Mouse (Mus musculus): ENCODE measurements around the gene Gtpbp4. TPM values are rescaled to one million over a fixed set of nuclear protein-coding genes. Genes with fewer than 3 reads are reported as not detected.
"Not testable (repeated sequence)": the region's sequence is repeated elsewhere in the genome, so short reads cannot be mapped to it uniquely, and the experiment has no call there.

Gene Gtpbp4
- polyA plus RNA-seq, 1 experiment from 2014 or later: 62.2 TPM

DNA sequence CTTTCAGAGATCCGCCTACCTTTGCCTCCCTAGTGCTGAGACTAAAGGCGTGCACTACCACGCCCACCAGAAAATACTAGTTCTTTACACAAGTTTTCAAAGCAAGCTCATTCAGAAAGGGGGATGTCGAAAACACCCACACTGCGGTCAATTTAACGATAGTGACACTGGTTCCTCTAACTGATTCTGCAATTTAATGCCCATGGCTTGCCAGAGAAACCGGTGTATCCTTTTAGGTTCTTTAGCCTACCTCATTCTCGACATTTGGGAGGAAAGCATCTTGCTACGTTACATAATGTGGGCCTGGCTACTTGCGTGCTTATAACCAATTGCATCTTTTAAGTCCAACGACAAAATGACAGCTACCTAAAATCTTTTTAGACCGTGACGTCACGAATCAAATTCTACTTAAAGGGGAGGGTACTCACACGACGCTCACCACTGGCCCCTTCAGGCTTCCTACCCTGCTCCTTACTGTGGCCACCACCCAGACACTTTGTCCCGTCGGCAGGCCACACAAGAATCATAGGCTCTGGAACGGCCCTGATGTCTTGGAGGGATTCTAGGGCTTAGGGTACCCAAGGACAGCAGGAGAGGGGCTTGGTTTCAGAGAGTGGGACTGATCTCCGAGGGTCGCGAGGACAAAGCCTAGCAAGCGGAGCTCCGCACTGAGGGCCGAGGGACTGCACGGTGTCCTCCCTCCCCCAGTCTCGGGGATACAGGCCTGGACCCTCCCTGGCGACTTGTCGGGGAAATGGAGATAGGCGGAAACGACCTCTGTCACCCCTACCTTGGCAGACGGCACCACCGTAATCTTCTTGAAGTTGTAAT lies 509 bp downstream of the Gtpbp4 start:
- Histone ChIP-seq H3K27me3 (ENCODE audit: control insufficient read depth, insufficient read depth, low read length) (no peaks in the 10 kb centered on the region), H3K27ac (ENCODE audit: low read length) (peak overlapping the region; percentile 36), H3K4me3 (replicated peaks; ENCODE audit: low read length) (peak overlapping the region; percentile 76), H3K9me3 (replicated peaks; ENCODE audit: control insufficient read depth, low read length) (no peaks in the 10 kb centered on the region), H3K36me3 (ENCODE audit: control insufficient read depth, insufficient read depth, low read length) (peaks cover 3% of the 10 kb centered on the region; the same call in 1 of the 2 replicates), H3K4me1 (ENCODE audit: control insufficient read depth, insufficient read depth, low read length) (peaks cover 4% of the 10 kb centered on the region; the same call in 1 of the 2 replicates), H3K4me2 (ENCODE audit: low read depth, low read length) (peak overlapping the region; percentile 73), H3K9ac (ENCODE audit: low read length) (peak overlapping the region; percentile 81)
- ATAC-seq (ENCODE audit: insufficient read depth, low FRiP score): peak; percentile 60; the same call in 1 of the 2 replicates
- 2% methylated on average over 33 of the region's 33 CpGs for WGBS

DNA sequence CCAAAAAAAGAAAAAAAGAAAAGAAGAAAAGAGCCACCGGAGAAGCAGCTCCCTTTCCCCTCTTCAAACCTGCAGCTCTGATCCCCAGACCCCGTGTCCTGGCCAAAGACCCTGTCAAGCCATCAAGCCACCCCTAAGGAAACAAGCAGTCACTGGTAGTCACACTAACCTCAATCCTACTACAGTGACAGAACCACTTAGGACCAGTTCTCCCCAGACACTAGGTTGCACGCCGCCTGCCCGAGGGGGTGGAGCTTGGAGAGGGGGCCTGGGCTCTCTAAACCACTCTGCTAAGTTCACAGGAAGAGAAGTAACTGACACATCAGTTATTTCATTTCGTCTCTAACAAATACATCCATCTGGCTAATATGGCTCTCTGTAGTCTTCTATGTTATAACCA lies 3.7 kb downstream of the Gtpbp4 start:
- H3K4me2 ChIP-seq (ENCODE audit: low read depth, low read length): no peak overlapping the region
- H3K9me3 ChIP-seq (replicated peaks; ENCODE audit: control insufficient read depth, low read length): no peaks in the 10 kb centered on the region
- H3K27me3 ChIP-seq (ENCODE audit: control insufficient read depth, insufficient read depth, low read length): no peaks in the 10 kb centered on the region
- H3K4me3 ChIP-seq (replicated peaks; ENCODE audit: low read length): no peak overlapping the region
- ATAC-seq (ENCODE audit: insufficient read depth, low FRiP score): no peak
- H3K36me3 ChIP-seq (ENCODE audit: control insufficient read depth, insufficient read depth, low read length): peaks cover 7% of the 10 kb centered on the region; the same call in 1 of the 2 replicates
- 87% methylated on average over 6 of the region's 6 CpGs for WGBS
- no peak overlapping the region for H3K27ac ChIP-seq (ENCODE audit: low read length)
- no peak overlapping the region for H3K9ac ChIP-seq (ENCODE audit: low read length)
- peaks cover 4% of the 10 kb centered on the region; the same call in 1 of the 2 replicates for H3K4me1 ChIP-seq (ENCODE audit: control insufficient read depth, insufficient read depth, low read length)

DNA sequence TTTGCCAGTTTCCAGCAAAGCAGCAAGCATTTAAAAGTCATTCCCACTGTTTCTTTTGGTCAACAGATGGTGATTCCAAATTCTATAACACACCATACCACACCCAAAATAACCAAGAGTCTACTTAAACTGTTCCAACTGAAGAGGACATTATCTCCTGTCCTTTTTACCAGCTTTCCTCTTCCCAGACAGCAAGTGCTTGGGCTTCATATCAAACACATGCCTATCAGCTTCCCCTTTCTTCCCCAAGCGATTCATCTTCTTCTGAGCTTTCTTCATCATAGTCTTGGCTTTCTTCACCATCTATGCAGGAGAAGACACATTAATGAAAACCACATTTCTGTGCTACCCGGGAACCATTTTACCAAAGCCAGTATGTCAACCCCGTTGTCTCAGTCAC lies 22.9 kb downstream of the Gtpbp4 start:
- 93% methylated on average over 3 of the region's 3 CpGs for WGBS
- Histone ChIP-seq H3K27ac (ENCODE audit: low read length) (no peak overlapping the region), H3K9me3 (replicated peaks; ENCODE audit: control insufficient read depth, low read length) (no peaks in the 10 kb centered on the region), H3K27me3 (ENCODE audit: control insufficient read depth, insufficient read depth, low read length) (no peaks in the 10 kb centered on the region), H3K4me1 (ENCODE audit: control insufficient read depth, insufficient read depth, low read length) (no peaks in the 10 kb centered on the region), H3K4me2 (ENCODE audit: low read depth, low read length) (no peak overlapping the region), H3K36me3 (ENCODE audit: control insufficient read depth, insufficient read depth, low read length) (peaks cover 32% of the 10 kb centered on the region), H3K9ac (ENCODE audit: low read length) (no peak overlapping the region), H3K4me3 (replicated peaks; ENCODE audit: low read length) (no peak overlapping the region)
- no peak for ATAC-seq (ENCODE audit: insufficient read depth, low FRiP score)

DNA sequence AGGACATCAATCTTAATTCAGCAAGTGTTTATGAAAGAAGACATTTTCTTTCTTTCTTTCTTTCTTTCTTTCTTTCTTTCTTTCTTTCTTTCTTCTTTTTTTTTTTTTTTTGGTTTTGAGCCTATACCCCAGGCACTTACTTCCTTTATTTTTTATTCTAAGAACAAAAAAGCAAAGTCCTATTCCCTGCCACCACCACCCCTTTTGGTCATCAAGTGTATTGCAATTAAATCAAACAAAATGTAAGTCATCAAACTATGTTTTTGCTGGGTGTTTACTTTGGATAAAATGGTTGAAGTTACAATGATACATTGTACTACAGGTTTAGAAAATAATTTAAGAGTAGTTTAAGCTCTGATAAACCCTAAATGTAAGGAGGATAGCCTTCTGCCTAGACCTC lies 23.5 kb downstream of the Gtpbp4 start:
- no peaks in the 10 kb centered on the region for H3K27me3 ChIP-seq (ENCODE audit: control insufficient read depth, insufficient read depth, low read length)
- H3K27ac ChIP-seq (ENCODE audit: low read length): no peak overlapping the region
- no peak overlapping the region for H3K4me3 ChIP-seq (replicated peaks; ENCODE audit: low read length)
- ATAC-seq (ENCODE audit: insufficient read depth, low FRiP score): no peak
- no peaks in the 10 kb centered on the region for H3K9me3 ChIP-seq (replicated peaks; ENCODE audit: control insufficient read depth, low read length)
- no peak overlapping the region for H3K4me2 ChIP-seq (ENCODE audit: low read depth, low read length)
- H3K36me3 ChIP-seq (ENCODE audit: control insufficient read depth, insufficient read depth, low read length): peaks cover 32% of the 10 kb centered on the region
- no peak overlapping the region for H3K9ac ChIP-seq (ENCODE audit: low read length)
- H3K4me1 ChIP-seq (ENCODE audit: control insufficient read depth, insufficient read depth, low read length): no peaks in the 10 kb centered on the region

- Histone ChIP-seq H3K27me3 (ENCODE audit: control insufficient read depth, insufficient read depth, low read length) (no peaks in the 10 kb centered on the region), H3K4me3 (replicated peaks; ENCODE audit: low read length) (no peak overlapping the region), H3K36me3 (ENCODE audit: control insufficient read depth, insufficient read depth, low read length) (peaks cover 6% of the 10 kb centered on the region; the same call in 1 of the 2 replicates), H3K9me3 (replicated peaks; ENCODE audit: control insufficient read depth, low read length) (no peaks in the 10 kb centered on the region), H3K4me2 (ENCODE audit: low read depth, low read length) (no peak overlapping the region), H3K4me1 (ENCODE audit: control insufficient read depth, insufficient read depth, low read length) (no peaks in the 10 kb centered on the region), H3K9ac (ENCODE audit: low read length) (no peak overlapping the region), H3K27ac (ENCODE audit: low read length) (no peak overlapping the region)
- WGBS: 91% methylated on average over 8 of the region's 8 CpGs
- ATAC-seq (ENCODE audit: insufficient read depth, low FRiP score): no peak
Measured at GRCm38 (mm10) chr13:8967742-8968141, 28.1 kb downstream of the Gtpbp4 start.

DNA sequence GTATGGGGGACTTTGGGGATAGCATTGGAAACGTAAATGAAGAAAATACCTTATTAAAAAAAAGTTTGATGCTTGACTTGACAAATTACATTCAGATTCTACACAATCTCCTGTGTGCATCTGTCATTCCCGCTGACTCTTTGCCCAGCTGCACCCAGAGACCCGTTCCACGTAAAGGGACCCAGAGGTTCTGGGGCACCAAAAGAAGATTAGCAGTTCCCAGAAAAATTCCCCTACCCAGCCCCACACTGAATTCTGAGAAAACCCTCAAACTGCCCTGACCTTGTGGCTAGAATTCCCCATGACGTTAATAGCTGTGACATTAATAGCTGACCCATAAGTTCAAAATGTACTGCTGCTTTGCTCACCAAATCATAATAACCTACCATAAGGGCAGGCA lies 30.7 kb downstream of the Gtpbp4 start:
- WGBS: 89% methylated on average over 5 of the region's 5 CpGs
- Histone ChIP-seq H3K4me1 (ENCODE audit: control insufficient read depth, insufficient read depth, low read length) (no peaks in the 10 kb centered on the region), H3K9ac (ENCODE audit: low read length) (no peak overlapping the region), H3K27me3 (ENCODE audit: control insufficient read depth, insufficient read depth, low read length) (no peaks in the 10 kb centered on the region), H3K36me3 (ENCODE audit: control insufficient read depth, insufficient read depth, low read length) (no peaks in the 10 kb centered on the region), H3K4me3 (replicated peaks; ENCODE audit: low read length) (no peak overlapping the region), H3K4me2 (ENCODE audit: low read depth, low read length) (no peak overlapping the region), H3K9me3 (replicated peaks; ENCODE audit: control insufficient read depth, low read length) (no peaks in the 10 kb centered on the region), H3K27ac (ENCODE audit: low read length) (no peak overlapping the region)
- ATAC-seq (ENCODE audit: insufficient read depth, low FRiP score): no peak

DNA sequence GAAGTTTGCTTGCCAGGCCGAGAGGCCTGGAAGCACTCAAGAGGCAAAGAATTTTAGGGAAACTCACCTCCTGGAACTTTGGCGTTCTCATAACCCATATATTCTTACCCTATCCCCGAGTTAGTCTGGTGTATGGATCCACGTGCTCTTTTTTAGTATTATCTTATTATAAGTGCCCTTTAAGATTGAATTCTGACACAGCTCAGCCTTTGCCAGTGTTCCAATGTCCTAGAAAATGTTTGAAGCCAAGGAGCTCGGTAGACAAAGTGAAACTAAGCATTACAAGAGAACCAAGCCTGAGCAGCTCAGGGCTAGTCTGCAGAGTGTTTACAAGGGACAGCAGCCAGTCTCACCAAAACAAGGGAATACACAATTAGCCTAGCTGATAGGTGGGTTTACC lies 33.6 kb downstream of the Gtpbp4 start:
- H3K36me3 ChIP-seq (ENCODE audit: control insufficient read depth, insufficient read depth, low read length); H3K4me3 ChIP-seq (replicated peaks; ENCODE audit: low read length); H3K27me3 ChIP-seq (ENCODE audit: control insufficient read depth, insufficient read depth, low read length); H3K4me2 ChIP-seq (ENCODE audit: low read depth, low read length); H3K4me1 ChIP-seq (ENCODE audit: control insufficient read depth, insufficient read depth, low read length); H3K9me3 ChIP-seq (replicated peaks; ENCODE audit: control insufficient read depth, low read length); H3K27ac ChIP-seq (ENCODE audit: low read length); ATAC-seq (ENCODE audit: insufficient read depth, low FRiP score); H3K9ac ChIP-seq (ENCODE audit: low read length): not testable (repeated sequence)
- whole genome bisulfite sequencing: 37% methylated on average over 5 of the region's 5 CpGs

DNA sequence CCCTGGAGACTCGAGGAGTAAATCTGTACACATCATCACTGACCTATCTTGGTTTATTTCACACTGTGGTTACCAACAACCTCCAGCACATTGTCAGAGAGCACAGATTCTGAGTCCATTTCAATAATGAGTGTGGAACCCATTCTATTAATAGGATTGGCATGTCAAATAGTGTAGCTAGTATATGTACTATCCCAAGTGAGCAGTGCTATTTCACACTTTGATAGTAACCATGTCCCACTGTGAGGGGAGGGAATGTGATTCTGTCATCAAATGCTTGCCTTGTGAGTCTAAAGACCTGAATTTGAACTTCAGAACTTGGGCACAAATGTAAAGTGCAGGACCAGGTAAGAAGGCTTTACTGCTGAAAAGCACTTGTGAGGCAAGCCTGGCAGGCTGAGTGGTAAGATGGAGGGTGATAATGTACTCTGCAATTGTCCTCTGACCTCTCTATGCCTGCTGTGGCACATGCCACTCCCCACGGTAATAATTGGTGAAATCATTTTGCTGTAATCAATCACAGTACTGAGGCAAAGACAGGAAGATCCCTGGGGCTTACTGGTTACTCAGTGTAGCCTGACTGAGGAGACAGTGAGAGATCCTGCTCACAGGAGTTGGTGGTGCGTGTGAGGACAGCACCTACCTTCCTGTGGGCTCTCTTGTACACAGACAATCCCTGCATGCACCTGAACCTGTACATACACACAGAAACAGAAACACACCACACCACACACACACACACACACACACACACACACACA lies 34.6 kb downstream of the Gtpbp4 start:
- WGBS: 55% methylated on average over 3 of the region's 3 CpGs
- not testable (repeated sequence) for ATAC-seq (ENCODE audit: insufficient read depth, low FRiP score)

DNA sequence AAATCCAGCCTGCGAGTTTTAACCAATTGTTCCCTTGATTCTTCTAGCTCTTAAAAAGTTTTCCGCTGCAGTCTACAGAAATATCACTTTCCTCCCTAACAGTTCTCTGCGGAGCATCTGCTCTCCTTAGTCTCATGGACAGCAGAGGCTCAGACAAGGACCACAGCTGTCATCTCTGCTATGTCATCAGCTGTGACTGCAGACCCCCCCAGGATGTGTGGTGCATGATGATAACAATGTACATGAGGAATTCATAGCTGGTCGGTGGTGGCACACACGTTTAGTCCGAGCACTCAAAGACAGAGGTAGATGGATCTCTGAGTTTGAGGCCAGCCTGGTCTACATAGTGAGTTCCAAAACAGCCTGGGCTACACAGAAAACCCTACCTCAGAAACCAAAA lies 36.3 kb downstream of the Gtpbp4 start:
- not testable (repeated sequence) for H3K27me3 ChIP-seq (ENCODE audit: control insufficient read depth, insufficient read depth, low read length); H3K9ac ChIP-seq (ENCODE audit: low read length); ATAC-seq (ENCODE audit: insufficient read depth, low FRiP score); H3K27ac ChIP-seq (ENCODE audit: low read length); H3K4me3 ChIP-seq (replicated peaks; ENCODE audit: low read length); H3K9me3 ChIP-seq (replicated peaks; ENCODE audit: control insufficient read depth, low read length); H3K4me2 ChIP-seq (ENCODE audit: low read depth, low read length); H3K4me1 ChIP-seq (ENCODE audit: control insufficient read depth, insufficient read depth, low read length); H3K36me3 ChIP-seq (ENCODE audit: control insufficient read depth, insufficient read depth, low read length)
- 79% methylated on average over 5 of the region's 6 CpGs for WGBS

More for the DNA sequence above, 34.6 kb downstream of the Gtpbp4 start:
- not testable (repeated sequence) for H3K27ac ChIP-seq (ENCODE audit: low read length); H3K27me3 ChIP-seq (ENCODE audit: control insufficient read depth, insufficient read depth, low read length); H3K4me3 ChIP-seq (replicated peaks; ENCODE audit: low read length); H3K36me3 ChIP-seq (ENCODE audit: control insufficient read depth, insufficient read depth, low read length); H3K4me2 ChIP-seq (ENCODE audit: low read depth, low read length); H3K9ac ChIP-seq (ENCODE audit: low read length); H3K9me3 ChIP-seq (replicated peaks; ENCODE audit: control insufficient read depth, low read length); H3K4me1 ChIP-seq (ENCODE audit: control insufficient read depth, insufficient read depth, low read length)
